Mouse (Mus musculus) urinary bladder, adult 2 months (tissue): Measurements from ENCODE around the gene Tmem145. TPM values are rescaled to one million over a fixed set of nuclear protein-coding genes. Genes with fewer than 3 reads are reported as not detected.
"Not testable (repeated sequence)": the region's sequence is repeated elsewhere in the genome, so short reads cannot be mapped to it uniquely, and the experiment has no call there.

Experiments
- DNase-seq: peaks from one replicate; pipeline ENCODE4 v3.0.0; 2022; ENCODE audit warnings: low spot score
- polyA plus RNA-seq: library from polyadenylated mRNA; depleted of rRNA; stranded (reverse); fragments of >200 nt; gene quantifications from 2 replicates; pipeline ENCODE4 v1.2.3, GENCODE M21; 2012; rRNA removed

Tmem145 gene
- polyA plus RNA-seq, 1 experiment, result 0.11 TPM

DNA sequence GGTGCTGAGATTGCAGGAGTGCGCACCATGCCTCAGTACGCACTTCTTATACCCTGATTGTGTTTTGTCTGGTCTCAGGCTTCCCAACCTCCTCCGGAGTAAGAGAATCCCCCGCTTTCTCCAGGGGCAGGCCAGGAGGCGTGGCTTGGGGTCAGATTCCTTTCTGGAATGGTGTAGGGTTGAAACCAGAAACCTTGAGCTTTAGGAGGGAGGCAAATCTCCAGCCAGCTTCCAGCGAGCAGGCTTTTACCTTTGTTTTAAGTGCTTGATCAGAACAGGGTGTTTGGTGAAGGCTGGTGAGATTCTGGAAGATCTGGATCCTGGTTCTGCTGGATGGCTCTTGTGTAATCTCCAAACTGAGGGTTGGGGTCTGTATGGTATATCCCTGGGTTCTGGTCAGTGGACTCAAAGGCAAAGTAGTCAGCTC is 16.2 kb downstream of the Tmem145 start:
- DNase-seq, result no peak

DNA sequence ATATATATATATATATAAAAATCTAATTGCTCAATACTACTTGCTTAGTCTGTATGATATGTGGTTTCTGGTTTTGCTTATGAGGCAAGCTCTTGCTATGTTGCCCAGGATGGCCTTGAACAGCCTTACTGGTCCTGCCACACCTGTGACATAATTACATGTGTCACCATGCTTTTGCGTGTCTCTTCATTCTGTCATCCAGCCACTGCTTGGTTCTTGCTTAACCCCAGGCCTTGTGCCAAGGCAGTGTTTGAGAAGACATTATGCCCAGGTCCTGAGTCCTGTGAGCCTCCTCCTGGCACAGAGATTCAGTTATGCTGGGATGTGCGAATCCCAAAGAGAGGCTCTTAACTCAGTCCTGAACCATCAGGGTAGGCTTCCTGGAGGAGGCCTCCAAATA is 17.3 kb downstream of the Tmem145 start:
- DNase-seq, result no peak

DNA sequence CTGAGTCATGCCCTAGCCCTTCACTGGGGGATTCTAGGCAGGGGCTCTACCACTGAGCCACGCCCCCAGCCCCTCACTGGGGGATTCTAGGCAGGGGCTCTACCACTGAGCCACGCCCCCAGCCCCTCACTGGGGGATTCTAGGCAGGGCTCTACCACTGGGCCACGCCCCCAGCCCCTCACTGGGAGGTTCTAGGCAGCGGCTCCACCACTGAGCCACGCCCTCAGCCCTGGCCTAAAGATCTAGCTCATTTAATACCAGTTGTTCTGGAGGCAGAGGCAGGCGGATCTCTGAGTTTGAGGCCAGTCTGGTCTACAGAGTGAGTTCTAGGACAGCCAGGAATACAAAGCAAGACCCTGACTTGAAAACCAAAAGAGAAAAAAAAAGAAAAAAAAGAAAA is 19.5 kb downstream of the Tmem145 start:
- DNase-seq, result not testable (repeated sequence)

DNA sequence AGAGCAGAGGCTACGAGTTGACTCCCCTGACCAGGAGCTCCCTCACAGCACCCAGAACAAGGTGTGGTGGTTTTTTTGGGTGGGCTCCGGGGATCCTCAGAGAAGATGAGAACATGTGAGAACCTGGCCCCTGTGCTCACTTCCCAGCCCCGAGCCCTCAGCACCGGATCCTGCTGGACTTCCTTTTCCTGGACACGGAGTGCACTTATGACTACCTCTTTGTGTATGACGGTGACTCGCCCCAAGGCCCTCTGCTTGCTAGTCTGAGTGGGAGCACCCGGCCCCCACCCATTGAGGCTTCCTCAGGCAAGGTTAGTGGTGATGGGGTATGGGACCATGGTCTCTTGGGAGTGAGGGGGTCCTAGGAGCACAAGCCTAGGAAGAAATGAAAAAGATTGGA is 20.3 kb downstream of the Tmem145 start:
- no peak for DNase-seq

DNA sequence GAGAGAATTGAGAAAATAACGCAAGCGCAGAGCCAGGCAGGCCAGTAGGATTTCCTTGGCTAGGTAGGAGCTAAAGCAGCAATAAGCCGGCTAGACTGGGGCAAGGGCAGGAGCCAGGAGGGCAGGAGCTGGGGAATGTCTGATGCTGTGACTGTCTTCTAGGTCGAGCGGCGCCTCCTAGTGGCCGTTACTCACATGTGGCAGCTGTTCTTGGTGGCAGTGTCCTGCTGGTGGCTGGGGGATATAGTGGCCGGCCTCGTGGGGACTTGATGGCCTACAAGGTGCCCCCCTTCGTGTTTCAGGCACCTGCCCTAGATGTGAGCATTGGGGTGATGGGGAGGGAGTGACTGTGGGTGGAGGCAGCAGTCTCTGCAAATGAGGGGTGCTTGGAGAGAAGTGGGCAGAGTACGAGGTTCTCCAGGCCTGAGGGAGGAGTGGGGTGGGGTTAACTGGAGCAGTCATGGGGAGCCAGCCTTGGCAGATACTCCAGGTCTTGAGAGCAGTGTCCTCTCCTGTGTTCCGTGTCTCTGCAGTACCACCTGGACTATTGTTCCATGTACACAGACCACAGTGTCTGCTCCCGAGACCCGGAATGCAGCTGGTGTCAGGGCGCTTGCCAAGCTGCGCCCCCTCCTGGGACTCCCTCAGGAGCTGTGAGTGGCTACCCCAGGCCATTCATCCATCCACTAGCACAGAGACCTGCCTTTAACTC is 27.8 kb downstream of the Tmem145 start:
- peak; percentile 46 for DNase-seq

DNA sequence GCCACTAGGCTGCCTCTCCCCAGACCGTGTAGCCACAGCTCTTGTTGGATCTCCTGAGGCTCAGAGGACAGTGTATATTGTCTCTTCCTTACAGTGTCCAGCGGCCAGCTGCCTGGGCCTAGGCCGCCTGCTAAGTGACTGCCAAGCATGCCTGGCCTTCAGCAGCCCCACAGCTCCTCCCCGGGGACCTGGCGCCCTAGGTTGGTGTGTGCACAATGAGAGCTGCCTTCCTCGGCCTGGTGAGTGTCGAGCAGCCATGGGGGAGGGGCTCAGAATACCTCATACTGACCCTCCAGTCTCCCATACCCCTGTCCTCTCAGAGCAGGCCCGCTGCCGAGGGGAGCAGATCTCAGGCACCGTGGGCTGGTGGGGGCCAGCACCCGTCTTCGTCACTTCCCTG is 28.6 kb downstream of the Tmem145 start:
- no peak for DNase-seq

DNA sequence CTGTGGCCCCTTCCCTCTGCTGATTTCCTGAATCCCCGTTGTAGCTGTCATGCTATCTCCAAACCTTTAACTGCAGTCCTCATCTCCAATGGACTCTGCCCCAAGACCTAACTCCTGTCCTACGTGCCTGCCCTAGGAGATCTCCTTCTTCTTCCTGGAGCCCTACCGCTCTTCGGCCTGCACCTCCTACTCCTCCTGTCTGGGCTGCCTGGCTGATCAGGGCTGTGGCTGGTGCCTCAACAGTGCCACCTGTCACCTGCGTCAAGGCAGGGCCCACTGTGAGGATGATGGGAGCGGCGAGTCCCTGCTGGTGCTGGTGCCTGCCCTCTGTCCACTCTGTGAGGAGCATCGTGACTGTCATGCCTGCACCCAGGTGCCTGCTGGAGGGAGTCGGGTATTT is 33.4 kb downstream of the Tmem145 start:
- no peak for DNase-seq

DNA sequence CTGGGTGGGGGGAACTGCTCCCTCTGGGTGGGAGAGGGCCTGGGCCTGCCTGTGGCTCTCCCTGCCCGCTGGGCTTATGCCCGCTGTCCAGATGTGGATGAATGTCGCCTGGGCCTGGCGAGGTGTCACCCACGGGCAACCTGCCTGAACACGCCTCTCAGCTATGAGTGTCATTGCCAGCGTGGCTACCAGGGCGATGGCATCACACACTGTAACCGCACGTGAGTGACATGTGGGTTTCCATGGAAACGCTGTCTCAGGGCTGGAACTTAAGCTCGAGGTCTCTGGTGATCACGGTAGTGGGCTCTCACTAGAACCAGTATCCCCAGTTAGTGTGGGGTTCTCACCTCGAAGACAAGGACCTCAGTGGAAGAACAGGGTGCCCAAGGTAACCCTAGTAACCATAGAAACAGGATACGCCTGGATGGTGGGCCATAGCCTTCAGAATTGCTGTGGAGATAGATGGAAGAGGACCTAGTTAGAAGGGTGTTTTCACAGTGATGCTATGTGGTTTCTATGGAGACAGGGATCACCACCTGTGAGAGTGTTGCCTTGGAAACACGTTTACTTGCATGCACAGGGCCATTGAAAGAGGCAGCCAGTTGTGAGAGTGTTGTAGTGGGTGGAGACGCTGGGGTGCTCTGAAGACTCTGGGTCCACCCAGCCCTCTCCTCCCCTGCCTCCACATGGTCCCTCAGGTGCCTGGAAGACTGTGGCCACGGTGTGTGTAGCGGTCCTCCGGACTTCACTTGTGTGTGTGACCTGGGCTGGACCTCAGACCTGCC is 35.3 kb downstream of the Tmem145 start:
- DNase-seq, result no peak

DNA sequence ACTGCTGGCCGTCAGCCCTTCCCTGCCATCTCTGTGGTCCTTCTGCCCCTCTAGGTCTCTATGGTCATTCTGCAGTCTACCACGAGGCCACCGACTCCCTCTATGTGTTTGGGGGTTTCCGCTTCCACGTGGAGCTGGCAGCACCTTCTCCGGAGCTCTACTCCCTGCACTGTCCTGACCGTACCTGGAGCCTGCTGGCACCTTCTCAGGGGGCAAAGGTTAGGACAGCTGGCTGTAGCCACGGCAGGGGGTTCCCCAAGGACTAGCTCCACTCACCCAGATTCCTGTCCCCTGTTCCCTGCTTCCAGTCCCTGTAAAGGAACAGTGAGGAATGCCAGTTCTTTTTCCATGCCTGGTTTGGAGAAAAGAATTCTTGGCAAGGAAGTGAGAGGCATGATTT is 43.0 kb downstream of the Tmem145 start:
- no peak for DNase-seq

DNA sequence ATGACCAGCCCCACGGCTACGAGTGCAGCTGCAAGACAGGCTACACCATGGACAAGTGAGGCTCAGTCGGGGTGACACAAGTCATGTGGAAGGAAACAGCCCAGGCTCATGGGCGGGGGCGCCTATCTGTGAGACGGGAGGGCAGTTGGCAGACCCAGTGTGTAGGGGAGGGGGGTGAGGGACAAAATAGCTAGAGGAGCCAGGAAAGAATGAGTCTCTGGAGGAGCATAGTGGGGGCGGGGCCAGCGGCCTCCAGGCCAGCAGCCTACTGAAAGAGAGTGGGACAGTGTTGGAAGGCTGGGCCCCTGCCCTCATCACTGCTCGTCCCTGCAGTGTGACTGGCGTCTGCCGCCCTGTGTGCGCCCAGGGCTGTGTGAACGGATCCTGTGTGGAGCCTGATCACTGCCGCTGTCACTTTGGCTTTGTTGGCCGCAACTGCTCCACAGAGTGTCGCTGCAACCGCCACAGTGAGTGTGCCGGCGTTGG is 52.9 kb downstream of the Tmem145 start:
- no peak for DNase-seq

DNA sequence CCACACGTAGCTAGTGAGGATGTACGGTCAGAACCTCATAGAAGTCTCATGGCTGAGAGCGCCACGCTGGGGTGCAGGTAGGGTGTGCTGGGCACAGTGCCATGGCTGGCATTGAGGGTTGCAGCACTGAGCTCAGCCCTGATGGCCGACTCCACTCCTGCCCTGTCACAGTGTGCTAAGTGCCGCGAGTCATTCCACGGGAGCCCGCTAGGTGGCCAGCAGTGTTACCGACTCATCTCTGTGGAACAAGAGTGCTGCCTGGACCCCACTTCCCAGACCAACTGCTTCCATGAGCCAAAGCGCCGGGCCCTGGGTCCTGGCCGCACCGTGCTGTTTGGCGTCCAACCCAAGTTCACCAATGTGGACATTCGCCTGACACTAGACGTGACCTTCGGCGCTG is 57.2 kb downstream of the Tmem145 start:
- DNase-seq, result no peak

DNA sequence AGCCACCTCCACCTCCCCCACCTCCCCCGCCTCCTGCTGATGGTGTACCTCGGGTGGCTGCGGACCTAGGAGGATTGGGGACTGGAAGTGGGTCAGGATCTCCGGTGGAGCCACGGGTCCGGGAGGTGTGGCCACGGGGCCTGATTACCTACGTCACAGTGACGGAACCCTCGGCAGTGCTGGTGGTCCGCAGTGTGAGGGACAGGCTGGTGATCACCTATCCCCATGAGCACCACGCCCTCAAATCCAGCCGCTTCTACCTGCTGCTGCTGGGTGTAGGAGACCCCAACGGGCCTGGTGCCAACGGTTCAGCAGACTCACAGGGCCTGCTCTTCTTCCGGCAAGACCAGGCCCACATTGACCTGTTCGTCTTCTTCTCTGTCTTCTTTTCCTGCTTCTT is 57.7 kb downstream of the Tmem145 start:
- no peak for DNase-seq

Other genes starting within 250 kb of the Tmem145 start
- gene Grik5, start 233.8 kb upstream of the Tmem145 start, polyA plus RNA-seq, result 30.7 and 34.7 TPM in 2 replicates
- 23.1 and 27.7 TPM in 2 replicates for gene Zfp574, start 233.5 kb upstream of the Tmem145 start, polyA plus RNA-seq
- 0.65 and 1.0 TPM in 2 replicates for gene Pou2f2, start 126.4 kb upstream of the Tmem145 start, polyA plus RNA-seq
- gene Dedd2, start 85.5 kb upstream of the Tmem145 start, polyA plus RNA-seq, result 13.8 and 14.2 TPM in 2 replicates
- 6.9 and 9.3 TPM in 2 replicates for gene Zfp526, start 84.7 kb upstream of the Tmem145 start, polyA plus RNA-seq
- gene Gsk3a, start 68.3 kb upstream of the Tmem145 start, polyA plus RNA-seq, result 79.0 and 83.3 TPM in 2 replicates
- gene Erf, start 55.3 kb upstream of the Tmem145 start, polyA plus RNA-seq, result 23.6 and 26.8 TPM in 2 replicates
- gene Cic, start 38.4 kb upstream of the Tmem145 start, polyA plus RNA-seq, result 30.8 and 58.8 TPM in 2 replicates
- 40.1 and 48.5 TPM in 2 replicates for gene Pafah1b3, start 8.1 kb upstream of the Tmem145 start, polyA plus RNA-seq
- gene Prr19, start 4.7 kb upstream of the Tmem145 start, polyA plus RNA-seq, result 0.06 TPM in 1 of 2 replicates, not detected in the other
- gene Megf8, start 11.1 kb downstream of the Tmem145 start, polyA plus RNA-seq, result 21.5 and 28.4 TPM in 2 replicates
- not detected in 2 replicates for gene Cnfn, start 63.6 kb downstream of the Tmem145 start, polyA plus RNA-seq
- gene Lipe, start 92.6 kb downstream of the Tmem145 start, polyA plus RNA-seq, result 24.8 and 25.1 TPM in 2 replicates
- 0.08 and 0.16 TPM in 2 replicates for gene Cxcl17, start 106.8 kb downstream of the Tmem145 start, polyA plus RNA-seq
- gene Ceacam1, start 171.5 kb downstream of the Tmem145 start, polyA plus RNA-seq, result 7.9 and 8.5 TPM in 2 replicates
- 0.39 and 0.77 TPM in 2 replicates for gene Ceacam2, start 233.8 kb downstream of the Tmem145 start, polyA plus RNA-seq